Mouse (Mus musculus): Measurements from ENCODE around the gene Golt1b. TPM values are rescaled to one million over a fixed set of nuclear protein-coding genes. Genes with fewer than 3 reads are reported as not detected.

The Golt1b gene
- polyA plus RNA-seq, 1 experiment from 2014 or later, result 108 TPM

DNA sequence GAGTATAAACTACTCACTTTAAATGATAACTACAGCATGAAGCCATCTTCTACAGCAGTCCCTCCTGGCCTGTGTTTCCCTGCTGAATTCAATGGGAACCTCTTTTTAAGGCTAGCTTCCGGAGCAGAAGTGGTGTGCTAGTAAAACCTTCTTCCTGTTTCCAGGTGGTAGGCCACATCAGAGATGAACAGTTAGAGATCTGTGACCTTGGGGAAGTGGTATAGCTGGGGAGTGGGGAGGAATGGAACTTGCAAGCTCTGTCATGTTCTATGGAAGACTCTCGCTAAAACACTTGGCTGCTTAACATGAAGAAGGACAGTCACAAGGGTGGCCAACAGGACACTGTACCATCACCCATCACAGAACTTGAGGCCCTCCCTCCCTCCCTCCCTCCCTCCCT is 66.3 kb downstream of the Golt1b start:
- Histone ChIP-seq H3K9me3 (ENCODE audit: control insufficient read depth, low read length) (no peaks in the 10 kb centered on the region), H3K27ac (replicated peaks; ENCODE audit: low read depth, low read length) (no peak overlapping the region), H3K4me1 (ENCODE audit: control insufficient read depth, insufficient read depth, low read length) (peaks cover 3% of the 10 kb centered on the region; the same call in 1 of the 2 replicates), H3K4me2 (ENCODE audit: low read length) (no peak overlapping the region), H3K4me3 (replicated peaks; ENCODE audit: low read depth, low read length) (no peak overlapping the region), H3K36me3 (ENCODE audit: control insufficient read depth, insufficient read depth, low read length) (no peaks in the 10 kb centered on the region), H3K27me3 (ENCODE audit: control insufficient read depth, insufficient read depth, low read length) (no peaks in the 10 kb centered on the region), H3K9ac (replicated peaks; ENCODE audit: low read length) (no peak overlapping the region)
- DNase-seq (no peak), ATAC-seq (ENCODE audit: low FRiP score, low TSS enrichment) (no peak)
- WGBS, result 89% methylated on average over 2 of the region's 2 CpGs

Other genes with a start within 250 kb of the Golt1b start
- 0.54 and 0.74 TPM in 2 replicates for gene Slco1a6, start 178.7 kb upstream of the Golt1b start, polyA plus RNA-seq (2014; fragmentation: Nextera tagmentation; extraction: Ambion mirVana)
- not detected in 2 replicates for gene Iapp, start 88.8 kb upstream of the Golt1b start, polyA plus RNA-seq (2014; fragmentation: Nextera tagmentation; extraction: Ambion mirVana)
- gene Slco1a5, start 64.2 kb upstream of the Golt1b start, polyA plus RNA-seq (2014; fragmentation: Nextera tagmentation; extraction: Ambion mirVana), result 0.32 and 0.57 TPM in 2 replicates
- gene Pyroxd1, start 41.6 kb upstream of the Golt1b start, polyA plus RNA-seq (2014; fragmentation: Nextera tagmentation; extraction: Ambion mirVana), result 22.3 and 25.0 TPM in 2 replicates
- 28.6 and 35.7 TPM in 2 replicates for gene Recql, start 134 bp upstream of the Golt1b start, polyA plus RNA-seq (2014; fragmentation: Nextera tagmentation; extraction: Ambion mirVana)
- gene Spx, start 26.2 kb downstream of the Golt1b start, polyA plus RNA-seq (2014; fragmentation: Nextera tagmentation; extraction: Ambion mirVana), result 9.8 and 10.0 TPM in 2 replicates
- gene Gys2, start 85.9 kb downstream of the Golt1b start, polyA plus RNA-seq (2014; fragmentation: Nextera tagmentation; extraction: Ambion mirVana), result not detected in 2 replicates
- 486 and 524 TPM in 2 replicates for gene Ldhb, start 120.7 kb downstream of the Golt1b start, polyA plus RNA-seq (2014; fragmentation: Nextera tagmentation; extraction: Ambion mirVana)
- gene Kcnj8, start 184.4 kb downstream of the Golt1b start, polyA plus RNA-seq (2014; fragmentation: Nextera tagmentation; extraction: Ambion mirVana), result 10.7 and 13.6 TPM in 2 replicates